Mouse (Mus musculus): ENCODE measurements around the gene Prkn. TPM values are rescaled to one million over a fixed set of nuclear protein-coding genes. Genes with fewer than 3 reads are reported as not detected.

The Prkn gene
- polyA plus RNA-seq, 1 experiment from 2014 or later: 2.6 TPM

GRCm38 (mm10) chr17:11375461-11375860, 535.3 kb downstream of the Prkn start:
- ATAC-seq (ENCODE audit: insufficient number of reproducible peaks, low FRiP score, low TSS enrichment, low read depth): no peak
- H3K27me3 ChIP-seq: no peaks in the 10 kb centered on the region
- no peaks in the 10 kb centered on the region for H3K9me3 ChIP-seq
- H3K4me1 ChIP-seq: no peaks in the 10 kb centered on the region
- no peak overlapping the region for H3K4me3 ChIP-seq
- H3K36me3 ChIP-seq: no peaks in the 10 kb centered on the region
- 89% methylated on average over 2 of the region's 2 CpGs for WGBS
- H3K4me2 ChIP-seq: no peak overlapping the region
- H3K9ac ChIP-seq: no peak overlapping the region
- no peak overlapping the region for H3K27ac ChIP-seq

DNA sequence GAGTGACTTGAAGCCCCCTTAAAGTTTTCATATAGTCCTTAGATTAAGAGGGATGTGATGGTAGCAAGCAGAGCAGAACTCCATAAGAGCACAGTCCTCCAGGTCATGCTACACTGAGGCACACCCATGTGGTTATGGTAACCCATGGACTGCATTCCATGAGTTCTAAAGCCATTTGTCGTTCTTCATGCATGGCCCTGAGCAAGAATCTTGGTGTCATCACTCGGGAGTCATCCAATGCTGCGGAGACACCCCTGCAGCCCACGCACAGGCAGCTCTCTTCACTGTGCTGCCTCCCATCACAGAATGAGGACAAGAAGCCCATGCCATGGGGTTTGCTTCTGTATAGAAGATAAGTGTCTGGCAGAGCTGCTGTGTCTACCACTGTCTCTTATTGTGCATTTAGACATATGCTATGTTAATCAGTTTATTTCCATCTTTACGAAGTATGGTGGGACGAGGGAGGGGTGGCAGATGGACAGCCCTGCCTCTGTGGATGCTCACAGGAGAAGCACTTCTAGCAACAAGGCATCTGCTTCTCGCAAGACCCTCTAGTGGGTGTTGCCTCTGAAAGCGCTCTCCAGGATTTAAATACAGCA, 543.3 kb downstream of the Prkn start:
- H3K4me1 ChIP-seq: no peaks in the 10 kb centered on the region
- H3K27me3 ChIP-seq: no peaks in the 10 kb centered on the region
- no peak overlapping the region for H3K27ac ChIP-seq
- H3K36me3 ChIP-seq: no peaks in the 10 kb centered on the region
- 86% methylated on average over 8 of the region's 8 CpGs for WGBS
- no peak overlapping the region for H3K9ac ChIP-seq
- no peak overlapping the region for H3K4me2 ChIP-seq
- H3K4me3 ChIP-seq: no peak overlapping the region
- H3K9me3 ChIP-seq: no peaks in the 10 kb centered on the region
- no peak for ATAC-seq (ENCODE audit: insufficient number of reproducible peaks, low FRiP score, low TSS enrichment, low read depth)

GRCm38 (mm10) chr17:11385246-11385645, 545.1 kb downstream of the Prkn start:
- Histone ChIP-seq H3K27me3 (no peaks in the 10 kb centered on the region), H3K27ac (no peak overlapping the region), H3K36me3 (no peaks in the 10 kb centered on the region), H3K4me1 (no peaks in the 10 kb centered on the region), H3K4me3 (no peak overlapping the region), H3K4me2 (no peak overlapping the region), H3K9ac (no peak overlapping the region), H3K9me3 (no peaks in the 10 kb centered on the region)
- no peak for ATAC-seq (ENCODE audit: insufficient number of reproducible peaks, low FRiP score, low TSS enrichment, low read depth)
- 87% methylated on average over 4 of the region's 4 CpGs for WGBS

DNA sequence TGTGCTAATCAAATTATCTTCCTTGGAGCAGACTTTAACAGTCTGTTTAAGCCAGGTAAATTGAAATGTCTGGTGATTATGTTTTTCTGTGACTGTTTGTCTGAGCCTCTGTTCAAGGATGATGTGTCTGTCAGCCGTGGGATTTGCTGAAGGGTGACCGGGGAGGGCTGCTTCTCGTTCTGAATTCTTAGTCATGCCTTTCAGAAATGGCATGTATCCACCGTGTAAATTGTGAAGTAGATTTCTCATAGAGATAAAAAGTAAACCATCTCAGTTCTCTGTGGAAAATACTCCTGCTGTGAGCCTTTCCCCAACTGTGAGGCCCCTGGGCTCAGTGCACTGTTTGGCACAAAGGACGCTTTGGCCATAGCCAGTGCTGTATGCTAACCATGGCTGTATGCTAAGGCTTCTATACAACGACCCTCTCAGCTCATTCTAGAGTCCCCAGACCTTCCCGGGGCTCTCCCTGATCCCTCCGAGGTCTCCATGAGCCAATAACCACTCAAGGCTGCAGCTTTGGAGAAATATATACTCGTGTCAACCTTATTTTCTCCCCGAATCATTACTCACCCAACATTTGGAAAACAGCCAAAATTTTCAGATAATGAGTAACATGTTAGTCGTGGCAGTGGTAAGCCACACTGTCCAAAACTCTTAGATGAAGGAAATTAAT, 552.6 kb downstream of the Prkn start:
- Histone ChIP-seq H3K36me3 (no peaks in the 10 kb centered on the region), H3K4me1 (no peaks in the 10 kb centered on the region), H3K4me3 (no peak overlapping the region), H3K27me3 (no peaks in the 10 kb centered on the region), H3K27ac (no peak overlapping the region), H3K9me3 (no peaks in the 10 kb centered on the region), H3K4me2 (no peak overlapping the region), H3K9ac (no peak overlapping the region)
- ATAC-seq (ENCODE audit: insufficient number of reproducible peaks, low FRiP score, low TSS enrichment, low read depth): no peak
- 49% methylated on average over 11 of the region's 11 CpGs for WGBS

GRCm38 (mm10) chr17:11394607-11395006, 554.4 kb downstream of the Prkn start:
- Histone ChIP-seq H3K27ac (no peak overlapping the region), H3K4me3 (no peak overlapping the region), H3K4me2 (no peak overlapping the region), H3K27me3 (no peaks in the 10 kb centered on the region), H3K4me1 (no peaks in the 10 kb centered on the region), H3K9ac (no peak overlapping the region), H3K9me3 (no peaks in the 10 kb centered on the region), H3K36me3 (no peaks in the 10 kb centered on the region)
- 86% methylated on average over 6 of the region's 6 CpGs for WGBS
- ATAC-seq (ENCODE audit: insufficient number of reproducible peaks, low FRiP score, low TSS enrichment, low read depth): no peak

DNA sequence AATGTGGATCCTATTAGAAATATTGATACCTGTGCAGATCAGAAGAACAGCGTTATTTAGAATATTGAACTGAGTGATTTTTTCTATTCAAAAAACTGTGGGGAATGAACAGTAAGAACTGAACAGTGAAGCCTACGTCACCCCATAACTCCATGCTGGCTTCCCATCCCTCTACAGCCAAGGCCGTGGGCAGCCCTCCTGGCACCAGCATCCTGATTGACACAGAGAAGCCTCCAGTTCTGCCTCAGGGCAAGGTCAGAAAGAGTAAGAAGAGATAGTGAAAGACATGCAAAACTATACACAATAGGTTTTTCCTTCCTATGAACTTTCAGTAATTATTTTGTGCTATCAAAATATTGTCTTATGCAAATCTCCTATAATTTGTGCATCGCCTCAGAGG, 557.5 kb downstream of the Prkn start:
- no peak overlapping the region for H3K4me3 ChIP-seq
- H3K4me1 ChIP-seq: no peaks in the 10 kb centered on the region
- WGBS: 86% methylated on average over 4 of the region's 4 CpGs
- no peak overlapping the region for H3K27ac ChIP-seq
- H3K9ac ChIP-seq: no peak overlapping the region
- H3K4me2 ChIP-seq: no peak overlapping the region
- no peaks in the 10 kb centered on the region for H3K27me3 ChIP-seq
- H3K9me3 ChIP-seq: no peaks in the 10 kb centered on the region
- H3K36me3 ChIP-seq: no peaks in the 10 kb centered on the region
- ATAC-seq (ENCODE audit: insufficient number of reproducible peaks, low FRiP score, low TSS enrichment, low read depth): no peak

GRCm38 (mm10) chr17:11402225-11402875, 562.2 kb downstream of the Prkn start:
- WGBS: 71% methylated on average over 2 of the region's 2 CpGs
- no peak overlapping the region for H3K9ac ChIP-seq
- H3K36me3 ChIP-seq: no peaks in the 10 kb centered on the region
- H3K4me3 ChIP-seq: no peak overlapping the region
- H3K4me2 ChIP-seq: no peak overlapping the region
- H3K4me1 ChIP-seq: no peaks in the 10 kb centered on the region
- H3K27ac ChIP-seq: no peak overlapping the region
- ATAC-seq (ENCODE audit: insufficient number of reproducible peaks, low FRiP score, low TSS enrichment, low read depth): no peak
- H3K9me3 ChIP-seq: no peaks in the 10 kb centered on the region
- H3K27me3 ChIP-seq: no peaks in the 10 kb centered on the region

DNA sequence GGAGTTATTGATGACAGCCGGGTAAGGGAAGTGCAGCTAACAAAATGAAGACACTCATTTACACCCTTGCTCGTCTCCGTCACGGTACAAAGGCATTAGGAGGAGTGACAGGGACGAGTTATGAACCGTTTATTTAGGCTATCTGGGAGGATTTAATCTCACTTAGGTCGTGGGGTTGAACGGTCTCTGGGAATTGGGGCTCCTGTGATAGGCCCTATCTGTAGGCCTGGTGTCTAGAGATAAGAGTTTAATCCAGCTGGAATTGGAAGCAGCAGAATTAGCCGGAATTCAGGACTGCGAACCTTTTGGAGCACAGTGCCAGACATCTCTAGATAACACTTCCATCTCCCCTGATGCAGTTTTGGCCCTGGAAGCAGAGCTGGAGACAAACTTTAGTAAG, 571.2 kb downstream of the Prkn start:
- no peaks in the 10 kb centered on the region for H3K27me3 ChIP-seq
- no peak overlapping the region for H3K4me3 ChIP-seq
- no peaks in the 10 kb centered on the region for H3K9me3 ChIP-seq
- no peak overlapping the region for H3K4me2 ChIP-seq
- no peaks in the 10 kb centered on the region for H3K36me3 ChIP-seq
- WGBS: 67% methylated on average over 10 of the region's 10 CpGs
- no peaks in the 10 kb centered on the region for H3K4me1 ChIP-seq
- ATAC-seq (ENCODE audit: insufficient number of reproducible peaks, low FRiP score, low TSS enrichment, low read depth): no peak
- H3K9ac ChIP-seq: no peak overlapping the region
- H3K27ac ChIP-seq: no peak overlapping the region

DNA sequence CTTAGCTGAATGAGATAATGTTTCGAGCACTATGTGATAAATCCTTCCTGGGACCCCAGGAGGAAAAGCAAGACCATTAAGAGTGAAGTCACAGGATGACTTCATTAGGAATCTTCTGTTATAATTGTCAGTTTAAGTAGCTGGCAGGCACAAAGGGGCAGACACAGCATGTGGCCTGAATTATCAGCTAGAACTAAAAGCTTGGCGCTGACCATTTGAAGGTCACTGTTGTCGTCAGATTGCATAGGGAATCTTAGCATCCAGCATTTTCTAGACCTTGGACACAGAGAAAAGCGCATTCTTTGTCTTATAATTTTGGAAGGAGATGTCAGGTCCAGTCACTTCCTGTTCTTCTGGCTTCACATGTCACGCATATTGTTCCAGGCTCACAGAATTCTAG, 573.5 kb downstream of the Prkn start:
- H3K9ac ChIP-seq: no peak overlapping the region
- ATAC-seq (ENCODE audit: insufficient number of reproducible peaks, low FRiP score, low TSS enrichment, low read depth): no peak
- no peak overlapping the region for H3K4me3 ChIP-seq
- H3K4me2 ChIP-seq: no peak overlapping the region
- H3K36me3 ChIP-seq: no peaks in the 10 kb centered on the region
- H3K27me3 ChIP-seq: no peaks in the 10 kb centered on the region
- no peaks in the 10 kb centered on the region for H3K4me1 ChIP-seq
- no peak overlapping the region for H3K27ac ChIP-seq
- 61% methylated on average over 5 of the region's 5 CpGs for WGBS
- H3K9me3 ChIP-seq: no peaks in the 10 kb centered on the region

DNA sequence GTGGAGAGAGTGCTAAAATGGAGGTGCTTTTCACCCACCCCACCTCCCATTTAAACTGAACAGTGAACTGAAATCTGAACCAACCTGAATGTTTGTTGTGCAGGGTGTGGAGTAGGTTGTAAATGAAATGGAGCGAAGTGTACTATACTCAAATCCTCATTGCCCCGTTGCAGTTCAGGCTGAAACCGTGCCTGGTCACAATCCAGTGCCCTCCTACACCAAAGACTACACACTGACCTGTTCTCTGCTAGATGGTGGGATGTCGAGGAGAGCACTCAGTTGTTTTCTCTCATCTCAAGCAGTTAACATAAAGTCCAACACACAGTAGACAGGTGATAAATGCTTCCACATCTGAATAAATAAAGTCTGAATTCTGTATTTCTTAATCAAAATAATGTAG, 574.1 kb downstream of the Prkn start:
- Histone ChIP-seq H3K4me1 (no peaks in the 10 kb centered on the region), H3K36me3 (no peaks in the 10 kb centered on the region), H3K9me3 (no peaks in the 10 kb centered on the region), H3K4me3 (no peak overlapping the region), H3K9ac (no peak overlapping the region), H3K4me2 (no peak overlapping the region), H3K27ac (no peak overlapping the region), H3K27me3 (no peaks in the 10 kb centered on the region)
- no peak for ATAC-seq (ENCODE audit: insufficient number of reproducible peaks, low FRiP score, low TSS enrichment, low read depth)
- WGBS: 61% methylated on average over 4 of the region's 4 CpGs

- WGBS: 74% methylated on average over 3 of the region's 3 CpGs
- Histone ChIP-seq H3K9me3 (no peaks in the 10 kb centered on the region), H3K36me3 (no peaks in the 10 kb centered on the region), H3K27me3 (no peaks in the 10 kb centered on the region), H3K4me3 (no peak overlapping the region), H3K27ac (no peak overlapping the region), H3K4me2 (no peak overlapping the region), H3K4me1 (no peaks in the 10 kb centered on the region), H3K9ac (no peak overlapping the region)
- no peak for ATAC-seq (ENCODE audit: insufficient number of reproducible peaks, low FRiP score, low TSS enrichment, low read depth)
Measured at GRCm38 (mm10) chr17:11417150-11417549, 577.0 kb downstream of the Prkn start.

GRCm38 (mm10) chr17:11419484-11419883, 579.3 kb downstream of the Prkn start:
- Histone ChIP-seq H3K4me2 (no peak overlapping the region), H3K9me3 (no peaks in the 10 kb centered on the region), H3K4me1 (no peaks in the 10 kb centered on the region), H3K9ac (no peak overlapping the region), H3K27ac (no peak overlapping the region), H3K36me3 (no peaks in the 10 kb centered on the region), H3K4me3 (no peak overlapping the region), H3K27me3 (no peaks in the 10 kb centered on the region)
- no peak for ATAC-seq (ENCODE audit: insufficient number of reproducible peaks, low FRiP score, low TSS enrichment, low read depth)
- 86% methylated on average over 3 of the region's 3 CpGs for WGBS
